Mouse (Mus musculus) hematopoietic stem cell, adult 5-6 weeks (primary cell): Measurements from ENCODE around the gene Dnttip1. TPM values are rescaled to one million over a fixed set of nuclear protein-coding genes. Genes with fewer than 3 reads are reported as not detected.

Experiments used
- ATAC-seq, 2 experiments: fragments of 125-278 bp in 1 of 2; replicated peaks in 1 of 2; 2 replicates each; pipeline ENCODE4 v1.8.0; 2016 to 2017; ENCODE audit warnings: inconsistent platforms in 2 of 2, mild to moderate bottlenecking in 2 of 2, moderate number of reproducible peaks in 2 of 2, low read depth in 1 of 2, moderate TSS enrichment in 1 of 2; ENCODE audit not compliant: low FRiP score in 2 of 2, poor library complexity in 2 of 2, severe bottlenecking in 2 of 2, insufficient read depth in 1 of 2, low TSS enrichment in 1 of 2
- total RNA-seq: library from RNA; stranded (forward); fragments of 172-1452, 232-1000 nt; gene quantifications from 2 replicates; pipeline ENCODE4 v1.2.3, GENCODE M21; 2017

The Dnttip1 gene
- total RNA-seq, 1 experiment from 2014 or later = 31.3 TPM

DNA sequence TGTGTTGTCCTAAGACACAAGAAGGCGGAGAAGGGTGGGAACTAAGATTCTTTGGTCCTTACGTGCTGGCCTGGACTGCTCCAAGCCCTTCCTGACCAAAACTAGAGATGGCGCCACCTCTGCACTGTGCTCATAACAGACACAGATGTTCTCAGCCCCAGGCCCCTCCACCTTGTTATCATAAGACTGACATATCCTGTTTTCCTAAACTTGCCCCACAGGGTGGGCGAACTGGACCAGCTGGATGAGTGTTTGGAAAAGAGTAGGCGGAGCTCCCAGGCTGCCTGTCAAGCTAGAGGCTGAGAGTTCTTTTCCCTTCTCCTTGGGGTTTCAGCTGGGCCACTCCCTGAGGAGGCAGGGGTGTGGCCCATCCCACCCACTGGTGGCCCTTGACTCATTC lies 71.9 kb downstream of the Dnttip1 start:
- no peak for ATAC-seq

Other genes starting within 250 kb of the Dnttip1 start
- 28.1 and 28.2 TPM in 2 replicates for gene Pigt, start 248.5 kb upstream of the Dnttip1 start, total RNA-seq
- 7.5 and 11.6 TPM in 2 replicates for gene Wfdc2, start 183.6 kb upstream of the Dnttip1 start, total RNA-seq
- not detected in 2 replicates for gene Spint3, start 172.5 kb upstream of the Dnttip1 start, total RNA-seq
- gene Wfdc6a, start 160.5 kb upstream of the Dnttip1 start, total RNA-seq = not detected in 2 replicates
- gene Eppin, start 152.4 kb upstream of the Dnttip1 start, total RNA-seq = not detected in 2 replicates
- not detected in 2 replicates for gene Wfdc6b, start 132.5 kb upstream of the Dnttip1 start, total RNA-seq
- gene Wfdc8, start 132.4 kb upstream of the Dnttip1 start, total RNA-seq = not detected in 2 replicates
- gene Wfdc16, start 107.2 kb upstream of the Dnttip1 start, total RNA-seq = not detected in 2 replicates
- 3.5 TPM in 1 of 2 replicates, not detected in the other for gene Wfdc10, start 89.9 kb upstream of the Dnttip1 start, total RNA-seq
- gene Wfdc9, start 89.4 kb upstream of the Dnttip1 start, total RNA-seq = not detected in 2 replicates
- not detected in 2 replicates for gene Wfdc11, start 71.9 kb upstream of the Dnttip1 start, total RNA-seq
- not detected in 2 replicates for gene Wfdc13, start 60.9 kb upstream of the Dnttip1 start, total RNA-seq
- not detected in 2 replicates for gene Spint4, start 47.5 kb upstream of the Dnttip1 start, total RNA-seq
- gene Spint5, start 30.7 kb upstream of the Dnttip1 start, total RNA-seq = not detected in 2 replicates
- gene Wfdc3, start 52 bp upstream of the Dnttip1 start, total RNA-seq = 1.6 and 1.9 TPM in 2 replicates
- gene Ube2c, start 23.9 kb downstream of the Dnttip1 start, total RNA-seq = 60.3 and 131 TPM in 2 replicates
- gene Tnnc2, start 34.0 kb downstream of the Dnttip1 start, total RNA-seq = 1.6 TPM in 1 of 2 replicates, not detected in the other
- 2.0 and 2.2 TPM in 2 replicates for gene Snx21, start 39.8 kb downstream of the Dnttip1 start, total RNA-seq
- gene Acot8, start 58.9 kb downstream of the Dnttip1 start, total RNA-seq = 7.5 and 28.1 TPM in 2 replicates
- 2.5 and 4.1 TPM in 2 replicates for gene Zswim3, start 59.1 kb downstream of the Dnttip1 start, total RNA-seq
- gene Zswim1, start 76.7 kb downstream of the Dnttip1 start, total RNA-seq = 1.9 and 2.4 TPM in 2 replicates
- gene Spata25, start 82.6 kb downstream of the Dnttip1 start, total RNA-seq = not detected in 2 replicates
- gene Ctsa, start 86.9 kb downstream of the Dnttip1 start, total RNA-seq = 53.0 and 74.2 TPM in 2 replicates
- 2.1 TPM in 1 of 2 replicates, not detected in the other for gene Neurl2, start 87.5 kb downstream of the Dnttip1 start, total RNA-seq
- gene Pltp, start 111.7 kb downstream of the Dnttip1 start, total RNA-seq = 0.55 and 0.56 TPM in 2 replicates
- gene Pcif1, start 133.3 kb downstream of the Dnttip1 start, total RNA-seq = 19.7 and 23.4 TPM in 2 replicates
- 6.6 and 10.5 TPM in 2 replicates for gene Zfp335, start 165.8 kb downstream of the Dnttip1 start, total RNA-seq
- gene Mmp9, start 194.8 kb downstream of the Dnttip1 start, total RNA-seq = 15.3 and 37.5 TPM in 2 replicates
- gene Slc12a5, start 214.8 kb downstream of the Dnttip1 start, total RNA-seq = 0.45 and 0.63 TPM in 2 replicates